Mouse (Mus musculus) liver (tissue): ENCODE data around the gene Gm21310.
"Not testable (repeated sequence)": the region's sequence is repeated elsewhere in the genome, so short reads cannot be mapped to it uniquely, and the experiment has no call there.

Source experiments
- DNase-seq: peaks from one replicate; pipeline ENCODE4 v3.0.0-alpha.2; 2020; ENCODE audit warnings: mixed read lengths

Gm21310 gene

DNA sequence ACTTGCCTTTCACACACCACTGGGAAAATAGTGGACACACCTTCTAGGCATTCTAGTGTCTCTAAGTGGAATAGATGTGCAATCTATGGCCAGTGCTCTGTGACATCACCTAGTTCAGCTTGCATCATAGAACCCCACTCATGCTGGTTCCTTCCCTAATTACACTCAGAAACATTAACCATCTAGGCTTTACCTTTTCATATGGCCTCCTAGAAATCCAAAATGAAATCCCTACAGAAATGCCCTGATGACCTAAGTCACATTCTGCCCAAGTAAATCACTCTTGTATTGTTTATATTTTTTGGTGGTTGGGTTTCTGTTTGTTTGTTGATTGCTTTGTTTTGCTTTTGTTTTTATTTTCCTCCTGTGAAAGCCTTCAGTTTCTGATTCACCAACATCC is at the start of gene Gm21310:
Gm21310 (minus strand) TSS at position 101 of the 400 bp plus-strand sequence.
- DNase-seq: not testable (repeated sequence)
